Mouse (Mus musculus): ENCODE measurements around the gene Agap1.

DNA sequence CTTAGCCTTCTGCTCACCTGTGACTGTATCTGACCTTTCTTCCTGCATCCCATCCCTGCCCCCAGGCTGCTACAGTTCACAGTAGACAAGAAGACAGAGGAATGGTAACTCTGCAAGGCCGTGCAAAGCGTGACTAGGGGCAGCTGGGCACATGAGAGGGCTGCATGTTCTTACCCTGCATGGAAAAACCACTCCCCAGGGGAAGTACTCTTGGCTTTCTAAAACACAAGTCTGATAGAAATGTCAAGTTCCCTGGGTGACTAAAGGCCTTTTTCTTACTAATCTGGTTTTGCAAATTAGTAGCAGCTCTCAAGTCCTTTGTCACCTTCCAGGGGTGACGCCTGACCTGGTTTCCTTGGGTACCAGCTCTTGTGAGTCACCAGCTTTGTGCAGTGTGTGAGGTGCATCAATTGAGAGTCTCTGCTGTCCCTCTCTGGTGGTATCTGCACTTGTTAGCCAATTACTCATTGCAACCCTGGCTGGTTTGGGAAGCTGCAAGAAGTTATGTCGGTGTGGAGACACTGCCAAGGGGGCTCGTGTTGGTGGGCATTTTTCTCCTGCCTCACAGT, 246.6 kb downstream of the Agap1 start:
- TF ChIP-seq CTCF (IDR thresholded peaks at IDR 0.05; ENCODE audit: extremely low read depth, insufficient read depth, low read length): no peak
- no peak for TF ChIP-seq POLR2A (IDR thresholded peaks at IDR 0.05; ENCODE audit: extremely low read depth, insufficient read depth, low read length)

Data from cortical plate, adult 2 months (tissue).